Mouse (Mus musculus): ENCODE measurements around the gene Cep83. TPM values are rescaled to one million over a fixed set of nuclear protein-coding genes. Genes with fewer than 3 reads are reported as not detected.
"Not testable (repeated sequence)": the region's sequence is repeated elsewhere in the genome, so short reads cannot be mapped to it uniquely, and the experiment has no call there.

Gene Cep83
- total RNA-seq, 2 experiments from 2014 or later: 42.0 to 44.3 TPM

DNA sequence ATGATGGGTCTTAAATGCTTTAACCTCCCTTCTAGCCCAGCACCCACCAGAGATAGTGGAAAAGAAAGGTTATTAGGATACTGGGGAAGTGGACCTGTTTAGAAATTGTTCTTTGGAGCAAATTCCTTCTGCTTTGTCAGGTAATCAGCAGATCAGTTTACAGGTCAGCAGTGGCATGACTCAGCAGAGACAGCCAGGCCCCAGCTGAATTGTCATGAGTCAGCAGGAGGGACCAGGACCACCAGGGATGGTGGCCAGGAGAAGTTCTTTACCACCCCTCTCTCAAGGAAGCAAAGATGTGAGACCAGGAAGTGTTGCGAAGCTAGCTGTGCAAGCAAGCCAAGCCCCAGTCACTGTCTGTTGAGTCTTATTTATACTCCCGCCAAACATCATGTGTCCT is 18.2 kb downstream of the Cep83 start:
- intact Hi-C loops (cut with DNase I): loop anchor here (5.0 kb wide), 1 partner anchor 236 kb away; the partner anchor contains the start of gene Plxnc1
- no peak for TF ChIP-seq CTCF (IDR thresholded peaks at IDR 0.05)
- no peak for DNase-seq (ENCODE audit: extremely low spot score in 1 of 2, low spot score in 2 of 2)
- Histone ChIP-seq H3K27ac (no peak overlapping the region), H3K4me3 (no peak overlapping the region)

DNA sequence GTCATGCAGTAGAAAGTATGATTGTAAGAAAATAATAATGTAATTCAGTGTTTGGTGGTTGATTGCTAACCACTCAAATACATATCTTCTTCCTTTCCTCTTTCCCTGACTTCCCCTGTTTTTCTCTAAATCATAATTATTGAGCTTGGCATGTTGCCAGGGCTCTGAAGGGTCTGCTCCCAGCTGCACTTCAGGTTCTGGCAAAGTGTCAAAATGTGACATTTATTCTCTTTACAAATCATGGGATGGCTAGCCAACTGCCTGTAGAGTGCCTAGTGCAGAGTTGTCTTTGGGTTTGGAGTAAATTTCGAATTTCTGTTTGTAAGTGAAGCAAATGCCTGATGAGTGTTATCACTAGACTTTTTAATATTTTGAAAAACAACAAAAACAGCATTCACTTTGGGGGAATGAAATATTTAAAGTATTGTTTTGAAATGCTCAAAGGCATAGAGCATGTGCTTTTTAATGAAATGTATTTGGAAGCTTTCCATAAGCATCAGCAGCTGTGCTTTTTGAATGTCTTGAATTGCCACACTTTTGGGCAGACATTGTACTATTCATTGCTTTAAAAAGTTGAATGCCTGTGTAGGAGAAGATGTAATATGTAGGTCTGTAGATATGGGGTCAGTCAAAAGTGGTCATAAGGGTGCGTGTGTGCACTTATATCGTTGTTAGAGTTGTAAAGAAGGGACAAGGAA is 21.3 kb downstream of the Cep83 start:
- DNase-seq (ENCODE audit: extremely low spot score in 1 of 2, low spot score in 2 of 2): no peak
- Histone ChIP-seq H3K27ac (no peak overlapping the region), H3K4me3 (no peak overlapping the region)
- intact Hi-C loops (cut with DNase I): loop anchor here (5.0 kb wide), 1 partner anchor 233 kb away; the partner anchor contains the start of gene Plxnc1
- no peak for TF ChIP-seq CTCF (IDR thresholded peaks at IDR 0.05)

DNA sequence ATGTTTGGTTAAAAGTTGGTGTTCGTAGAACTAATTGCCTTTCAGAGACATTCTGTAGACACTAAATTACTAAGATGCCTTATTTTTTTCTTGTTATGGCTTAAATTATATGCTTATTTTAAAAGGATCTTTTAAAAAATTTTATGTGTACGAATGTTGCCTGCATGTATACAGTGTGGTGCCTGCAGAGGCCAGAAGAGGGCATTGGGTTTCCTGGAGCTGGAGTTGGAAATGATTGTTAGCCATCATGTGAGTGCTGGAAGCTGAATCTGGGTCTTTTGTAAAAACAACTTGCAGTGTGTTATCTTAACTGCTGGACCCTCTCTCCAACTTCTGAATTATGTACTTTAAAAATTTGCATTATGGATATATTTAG is 21.9 kb downstream of the Cep83 start:
- DNase-seq (ENCODE audit: extremely low spot score in 1 of 2, low spot score in 2 of 2): no peak
- peak; percentile 14; the same call in 1 of the 2 replicates for TF ChIP-seq CTCF (IDR thresholded peaks at IDR 0.05)
- intact Hi-C loops (cut with DNase I): no loop called here
- Histone ChIP-seq H3K27ac (no peak overlapping the region), H3K4me3 (no peak overlapping the region)

DNA sequence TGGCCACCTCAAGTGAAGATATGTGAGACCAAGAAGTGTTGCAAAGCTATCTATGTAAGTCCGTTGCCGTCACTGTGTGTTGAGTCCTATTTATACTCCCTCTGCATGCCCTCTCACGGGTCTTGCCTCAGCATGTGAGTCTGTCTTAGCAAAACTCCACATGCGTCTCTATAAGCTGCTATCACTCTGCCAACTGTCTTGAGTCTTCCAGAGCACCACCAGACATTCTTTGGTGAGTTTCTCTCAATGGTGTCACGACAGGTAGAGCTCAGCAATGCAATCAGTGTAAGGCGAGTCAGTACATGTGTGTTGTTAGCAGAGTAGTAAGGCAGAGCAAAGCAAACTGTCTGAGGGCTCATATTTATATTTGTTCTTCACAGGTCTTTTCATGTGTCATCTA is 31.8 kb downstream of the Cep83 start:
- Histone ChIP-seq H3K27ac (no peak overlapping the region), H3K4me3 (no peak overlapping the region)
- no peak for DNase-seq (ENCODE audit: extremely low spot score in 1 of 2, low spot score in 2 of 2)
- intact Hi-C loops (cut with DNase I): no loop called here
- no peak for TF ChIP-seq CTCF (IDR thresholded peaks at IDR 0.05)

DNA sequence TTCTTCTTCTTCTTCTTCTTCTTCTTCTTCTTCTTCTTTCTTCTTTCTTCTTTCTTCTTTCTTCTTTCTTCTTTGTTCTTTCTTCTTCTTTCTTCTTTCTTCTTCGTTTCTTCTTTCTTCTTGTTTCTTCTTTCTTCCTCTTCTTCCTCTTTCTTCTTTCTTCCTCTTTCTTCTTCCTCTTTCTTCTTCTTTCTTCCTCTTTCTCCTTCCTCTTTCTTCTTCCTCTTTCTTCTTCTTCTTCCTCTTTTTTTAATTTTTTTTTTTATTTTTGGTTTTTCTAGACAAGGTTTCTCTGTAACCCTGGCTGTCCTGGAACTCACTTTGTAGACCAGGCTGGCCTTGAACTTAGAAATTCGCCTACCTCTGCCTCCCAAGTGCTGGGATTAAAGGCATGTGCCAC is 39.6 kb downstream of the Cep83 start:
- intact Hi-C loops (cut with DNase I); H3K4me3 ChIP-seq; DNase-seq (ENCODE audit: extremely low spot score in 1 of 2, low spot score in 2 of 2); H3K27ac ChIP-seq: not testable (repeated sequence)

DNA sequence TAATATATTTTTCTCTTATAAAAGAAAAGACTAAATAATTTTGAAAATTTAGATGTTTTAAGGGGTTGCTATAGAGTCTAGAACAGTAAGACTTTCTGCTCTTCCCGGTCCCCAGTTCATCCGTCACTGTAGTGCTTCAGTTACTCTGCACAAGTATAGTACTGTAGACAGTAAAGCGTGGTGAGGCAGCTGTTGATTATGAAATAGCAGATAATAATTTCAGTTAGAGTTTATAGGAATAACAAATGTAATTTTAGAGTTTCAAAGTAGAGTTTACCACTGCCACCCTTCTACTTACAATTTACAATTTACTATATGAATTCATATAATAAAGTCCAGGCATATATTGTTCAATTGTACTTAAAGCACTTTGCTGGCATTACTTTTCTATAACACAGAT is 42.0 kb downstream of the Cep83 start:
- intact Hi-C loops (cut with DNase I): no loop called here
- Histone ChIP-seq H3K27ac (no peak overlapping the region), H3K4me3 (no peak overlapping the region)
- DNase-seq (ENCODE audit: extremely low spot score in 1 of 2, low spot score in 2 of 2): no peak
- TF ChIP-seq CTCF (IDR thresholded peaks at IDR 0.05): no peak

DNA sequence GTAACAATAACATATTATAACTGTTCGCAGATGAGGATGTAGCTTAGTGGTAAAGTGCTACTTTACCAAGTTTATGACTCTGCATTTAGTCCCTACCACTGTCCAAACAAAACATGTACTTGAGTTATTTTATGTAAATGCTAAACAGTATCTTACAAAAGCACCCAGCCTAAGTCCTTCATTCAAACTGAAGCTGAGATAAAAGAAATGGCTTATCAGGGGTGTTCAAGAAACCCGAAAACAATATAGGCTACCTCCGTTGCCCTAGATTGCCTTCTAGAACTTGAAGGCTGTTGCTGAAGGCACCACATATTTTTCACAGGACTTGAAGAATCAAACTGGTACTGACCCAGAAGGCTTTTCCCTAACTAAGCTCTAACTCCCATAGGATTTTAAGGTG is 46.4 kb downstream of the Cep83 start:
- DNase-seq (ENCODE audit: extremely low spot score in 1 of 2, low spot score in 2 of 2): no peak
- intact Hi-C loops (cut with DNase I): no loop called here
- Histone ChIP-seq H3K27ac (no peak overlapping the region), H3K4me3 (no peak overlapping the region)
- TF ChIP-seq CTCF (IDR thresholded peaks at IDR 0.05): no peak

DNA sequence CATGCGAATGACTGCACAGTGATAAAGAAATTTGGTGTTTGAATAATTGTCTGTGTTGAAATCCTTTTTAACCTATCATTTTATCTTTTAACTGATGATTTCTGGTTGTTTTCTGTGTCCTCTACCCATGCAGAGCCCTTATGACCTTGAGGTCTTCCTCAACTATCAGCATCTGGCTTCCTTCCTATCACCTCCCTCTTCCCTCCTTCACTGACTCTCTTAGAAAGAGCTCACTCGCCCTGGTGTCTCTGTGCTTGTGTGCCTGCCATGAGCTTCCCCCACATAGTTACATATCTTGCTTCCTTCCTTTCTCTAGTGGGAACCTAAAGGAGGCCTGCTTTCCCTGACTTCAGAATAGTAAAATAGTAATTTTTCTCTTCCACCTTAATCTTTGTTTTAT is 51.8 kb downstream of the Cep83 start:
- Histone ChIP-seq H3K4me3 (no peak overlapping the region), H3K27ac (no peak overlapping the region)
- DNase-seq (ENCODE audit: extremely low spot score in 1 of 2, low spot score in 2 of 2): no peak
- no peak for TF ChIP-seq CTCF (IDR thresholded peaks at IDR 0.05)
- intact Hi-C loops (cut with DNase I): no loop called here

DNA sequence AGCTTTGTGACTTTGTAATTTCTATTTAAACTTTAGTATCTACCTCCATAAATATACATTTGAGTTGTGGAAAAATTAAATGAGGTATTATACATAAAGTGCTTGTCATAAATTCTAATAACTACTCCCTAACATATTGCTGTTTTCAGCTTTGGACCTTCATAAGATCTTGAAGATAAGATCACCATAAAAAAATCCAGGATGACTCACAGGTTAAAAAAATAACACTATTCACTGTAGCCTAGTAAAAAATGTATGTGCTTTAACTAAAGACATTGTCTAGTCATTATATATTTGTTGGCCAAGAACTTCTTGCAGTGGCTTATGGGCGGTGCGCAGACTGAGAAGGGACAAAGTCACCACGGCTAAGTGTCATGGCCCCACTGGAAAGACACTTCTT is 53.0 kb downstream of the Cep83 start:
- H3K27ac ChIP-seq: no peak overlapping the region
- no peak overlapping the region for H3K4me3 ChIP-seq
- TF ChIP-seq CTCF (IDR thresholded peaks at IDR 0.05): no peak
- no peak for DNase-seq (ENCODE audit: extremely low spot score in 1 of 2, low spot score in 2 of 2)
- intact Hi-C loops (cut with DNase I): no loop called here

DNA sequence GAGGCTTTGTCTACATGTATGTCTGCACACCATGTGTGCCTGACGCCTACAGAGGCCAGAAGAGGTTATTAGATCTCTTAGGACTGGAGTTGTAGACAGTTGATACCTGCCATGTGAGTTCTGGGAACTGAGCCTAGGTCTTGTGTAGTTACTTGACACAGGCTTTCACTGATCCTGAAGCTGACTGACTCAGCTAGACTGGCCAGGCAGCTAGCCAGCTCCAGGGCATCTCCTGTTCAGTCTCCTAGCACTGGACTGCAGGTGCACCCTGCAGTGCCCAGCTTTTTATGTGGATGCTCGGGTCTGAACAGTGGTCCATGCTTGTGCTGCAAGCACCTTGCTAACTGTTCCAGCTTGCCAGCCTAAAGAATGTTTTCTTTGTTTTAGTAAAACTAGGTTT is 58.6 kb downstream of the Cep83 start:
- no peak for DNase-seq (ENCODE audit: extremely low spot score in 1 of 2, low spot score in 2 of 2)
- intact Hi-C loops (cut with DNase I): no loop called here
- H3K4me3 ChIP-seq: no peak overlapping the region
- no peak for TF ChIP-seq CTCF (IDR thresholded peaks at IDR 0.05)
- no peak overlapping the region for H3K27ac ChIP-seq

DNA sequence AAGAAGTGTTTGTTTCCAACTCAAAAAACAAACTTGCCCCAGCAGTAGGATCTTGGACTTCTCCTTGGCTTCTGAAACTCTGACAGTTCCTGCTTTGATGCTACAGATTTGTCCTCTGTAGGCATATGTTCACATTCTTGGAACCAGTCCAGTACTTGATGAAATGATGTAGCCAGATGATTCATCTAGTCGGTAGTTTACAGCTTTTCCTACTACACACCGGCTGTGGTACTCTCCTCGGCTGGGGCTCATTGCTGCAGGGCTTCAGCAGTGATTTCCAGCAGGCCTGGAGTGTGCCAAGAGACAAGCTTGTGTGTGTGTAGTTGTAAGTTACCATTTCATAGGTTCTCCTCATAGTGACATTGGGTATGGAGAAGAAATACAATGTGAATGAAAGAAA is 83.0 kb downstream of the Cep83 start:
- TF ChIP-seq CTCF (IDR thresholded peaks at IDR 0.05): no peak
- no peak overlapping the region for H3K4me3 ChIP-seq
- H3K27ac ChIP-seq: no peak overlapping the region
- intact Hi-C loops (cut with DNase I): no loop called here
- no peak for DNase-seq (ENCODE audit: extremely low spot score in 1 of 2, low spot score in 2 of 2)

DNA sequence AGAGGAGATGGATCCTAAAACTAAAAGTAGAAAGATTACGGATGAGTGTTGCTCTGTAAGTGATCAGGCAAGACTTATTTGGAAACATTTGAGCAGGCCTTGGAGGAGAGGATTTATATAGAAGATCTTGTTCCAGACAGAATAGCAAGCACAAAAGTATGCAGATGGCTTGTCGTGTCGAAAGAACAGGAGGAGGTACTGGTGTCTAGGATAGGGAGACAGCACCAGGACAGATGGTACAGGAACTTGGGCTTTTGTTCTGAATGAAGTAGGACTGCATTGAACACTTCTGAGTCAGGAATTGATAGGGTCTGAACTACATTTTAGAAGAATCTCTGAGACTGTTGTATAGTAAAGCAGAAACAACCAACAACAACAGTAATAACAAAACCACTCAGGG is 89.1 kb downstream of the Cep83 start:
- no peak for TF ChIP-seq CTCF (IDR thresholded peaks at IDR 0.05)
- H3K4me3 ChIP-seq: no peak overlapping the region
- intact Hi-C loops (cut with DNase I): no loop called here
- H3K27ac ChIP-seq: no peak overlapping the region; the same call in 1 of the 2 replicates
- no peak for DNase-seq (ENCODE audit: extremely low spot score in 1 of 2, low spot score in 2 of 2)

DNA sequence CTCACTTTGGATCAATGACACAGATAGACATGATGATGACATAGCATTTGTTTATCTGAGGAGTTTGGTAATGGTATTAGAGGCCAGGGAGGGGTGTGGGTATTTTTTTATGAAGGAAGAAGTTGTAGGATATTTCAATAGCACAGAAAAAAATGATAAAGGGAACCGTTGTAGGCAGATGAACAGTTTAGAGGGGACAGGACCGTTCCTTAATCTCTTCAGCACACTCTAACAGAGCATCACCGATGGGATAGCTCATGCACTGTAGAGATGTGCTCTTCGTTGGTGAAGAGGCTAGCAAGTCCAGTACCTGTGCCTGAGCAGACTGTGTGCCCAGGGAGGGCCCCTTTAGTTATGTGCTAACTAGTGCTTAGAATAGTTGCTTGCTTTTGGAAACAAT is 90.9 kb downstream of the Cep83 start:
- TF ChIP-seq CTCF (IDR thresholded peaks at IDR 0.05): no peak
- H3K4me3 ChIP-seq: no peak overlapping the region
- intact Hi-C loops (cut with DNase I): no loop called here
- no peak overlapping the region for H3K27ac ChIP-seq
- DNase-seq (ENCODE audit: extremely low spot score in 1 of 2, low spot score in 2 of 2): no peak

Data from left cerebral cortex, adult 2 months (tissue).